Mouse (Mus musculus) heart, postnatal 36 days (tissue): ENCODE results near the gene Rmnd1. TPM values are rescaled to one million over a fixed set of nuclear protein-coding genes. Genes with fewer than 3 reads are reported as not detected.

Source experiments
- DNase-seq, 2 experiments: peaks; one replicate each; pipeline ENCODE4 v3.0.0; 2021 to 2022
- intact Hi-C: fragments of 180-260 bp; cut with DNase I; formaldehyde crosslinking; loops from one replicate; pipeline ENCODE4 v1.15.1; 2025
- total RNA-seq, 2 experiments: library from RNA; stranded (reverse); gene quantifications; 2 replicates each; pipeline ENCODE4 v1.2.3; 2021

Rmnd1 gene
- total RNA-seq, 2 experiments from 2014 or later, result 62.2 to 63.2 TPM

DNA sequence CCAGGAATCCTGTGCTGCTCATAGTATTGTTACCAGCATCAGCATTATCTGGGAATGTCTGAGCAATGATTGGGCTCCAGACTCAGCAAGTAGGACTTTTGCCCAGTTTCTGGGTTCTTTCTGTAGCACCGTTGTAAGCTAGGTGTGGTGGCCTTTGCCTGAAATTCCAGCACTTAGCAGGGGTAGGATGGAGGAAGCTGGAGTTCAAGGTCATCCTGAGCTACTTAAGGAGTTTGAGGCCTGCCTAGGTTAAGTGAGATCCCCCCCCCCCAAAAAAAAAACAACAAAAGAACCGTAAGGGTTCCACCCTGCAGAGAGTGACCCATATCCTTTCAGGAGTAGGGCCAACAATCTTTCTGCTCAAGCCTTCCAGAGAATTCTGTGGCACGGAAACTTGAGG is 67.6 kb downstream of the Rmnd1 start:
- intact Hi-C loops, result no loop called here
- no peak for DNase-seq

DNA sequence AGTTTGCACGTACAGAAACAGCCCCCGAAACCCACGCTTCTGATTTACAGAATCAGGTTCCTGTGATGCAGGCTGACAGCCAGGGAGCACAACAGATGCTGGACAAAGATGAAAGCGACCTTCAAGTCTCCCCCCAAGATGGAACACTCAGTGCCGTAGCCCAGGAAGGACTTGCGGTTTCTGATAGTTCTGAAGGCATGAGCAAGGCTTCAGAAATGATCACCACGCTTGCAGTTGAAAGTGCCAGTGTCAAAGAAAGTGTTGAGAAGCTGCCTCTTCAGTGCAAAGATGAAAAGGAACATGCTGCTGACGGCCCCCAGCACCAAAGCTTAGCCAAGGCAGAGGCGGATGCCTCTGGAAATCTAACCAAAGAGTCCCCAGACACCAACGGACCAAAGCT is 74.8 kb downstream of the Rmnd1 start:
- intact Hi-C loops, result no loop called here
- no peak for DNase-seq

DNA sequence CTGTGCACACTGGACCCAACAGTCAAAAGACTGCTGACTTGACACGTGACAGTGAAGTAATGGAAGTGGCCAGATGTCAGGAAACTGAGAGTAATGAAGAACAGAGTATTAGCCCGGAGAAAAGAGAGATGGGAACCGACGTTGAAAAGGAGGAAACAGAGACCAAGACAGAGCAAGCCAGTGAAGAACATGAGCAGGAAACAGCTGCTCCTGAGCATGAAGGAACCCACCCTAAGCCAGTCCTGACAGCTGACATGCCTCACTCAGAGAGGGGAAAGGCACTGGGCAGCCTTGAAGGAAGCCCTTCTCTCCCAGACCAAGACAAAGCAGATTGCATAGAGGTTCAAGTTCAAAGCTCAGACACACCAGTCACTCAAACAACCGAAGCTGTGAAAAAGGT is 75.5 kb downstream of the Rmnd1 start:
- DNase-seq, result no peak
- intact Hi-C loops, result no loop called here

DNA sequence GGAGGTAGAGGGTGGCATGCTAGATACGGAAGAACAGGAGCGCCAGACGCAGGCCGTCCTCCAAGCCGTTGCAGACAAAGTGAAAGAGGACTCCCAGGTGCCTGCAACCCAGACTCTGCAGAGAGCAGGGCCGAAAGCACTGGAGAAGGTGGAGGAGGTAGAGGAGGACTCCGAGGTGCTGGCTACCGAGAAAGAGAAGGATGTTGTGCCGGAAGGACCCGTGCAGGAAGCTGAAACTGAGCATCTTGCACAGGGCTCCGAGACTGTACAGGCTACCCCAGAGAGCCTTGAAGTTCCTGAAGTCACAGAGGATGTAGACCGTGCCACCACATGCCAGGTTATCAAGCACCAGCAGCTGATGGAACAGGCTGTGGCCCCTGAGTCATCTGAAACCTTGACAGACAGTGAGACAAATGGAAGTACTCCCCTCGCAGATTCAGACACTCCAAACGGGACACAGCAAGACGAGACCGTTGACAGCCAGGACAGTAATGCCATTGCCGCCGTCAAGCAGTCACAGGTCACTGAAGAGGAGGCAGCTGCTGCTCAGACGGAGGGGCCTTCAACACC is 76.2 kb downstream of the Rmnd1 start:
- no peak for DNase-seq
- intact Hi-C loops, result no loop called here

DNA sequence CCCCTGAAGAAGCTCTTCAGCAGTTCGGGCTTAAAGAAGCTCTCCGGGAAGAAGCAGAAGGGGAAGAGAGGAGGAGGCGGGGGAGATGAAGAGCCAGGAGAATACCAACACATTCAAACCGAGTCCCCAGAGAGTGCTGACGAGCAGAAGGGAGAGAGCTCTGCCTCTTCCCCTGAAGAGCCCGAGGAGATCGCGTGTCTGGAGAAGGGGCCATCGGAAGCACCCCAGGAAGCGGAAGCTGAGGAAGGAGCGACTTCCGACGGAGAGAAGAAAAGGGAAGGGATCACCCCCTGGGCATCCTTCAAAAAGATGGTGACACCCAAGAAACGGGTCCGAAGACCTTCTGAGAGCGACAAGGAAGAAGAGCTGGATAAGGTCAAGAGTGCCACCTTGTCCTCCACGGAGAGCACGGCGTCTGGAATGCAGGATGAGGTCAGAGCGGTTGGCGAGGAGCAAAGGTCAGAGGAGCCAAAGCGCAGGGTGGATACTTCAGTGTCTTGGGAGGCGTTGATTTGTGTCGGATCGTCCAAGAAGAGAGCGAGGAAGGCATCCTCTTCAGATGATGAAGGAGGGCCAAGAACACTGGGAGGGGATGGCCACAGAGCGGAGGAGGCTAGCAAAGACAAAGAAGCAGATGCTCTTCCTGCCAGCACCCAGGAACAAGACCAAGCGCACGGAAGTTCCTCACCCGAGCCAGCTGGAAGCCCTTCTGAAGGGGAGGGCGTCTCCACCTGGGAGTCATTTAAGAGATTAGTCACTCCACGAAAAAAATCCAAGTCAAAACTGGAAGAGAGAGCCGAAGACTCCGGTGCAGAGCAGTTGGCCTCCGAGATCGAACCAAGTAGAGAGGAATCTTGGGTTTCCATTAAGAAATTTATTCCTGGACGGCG is 77.6 kb downstream of the Rmnd1 start:
- intact Hi-C loops, result no loop called here
- no peak for DNase-seq

Other genes with a start within 250 kb of the Rmnd1 start
- 10 to 100 TPM; 21.8 to 26.0 TPM for gene Akap12, start 166.0 kb downstream of the Rmnd1 start, total RNA-seq
- 1 to 10 TPM; 6.2 to 6.3 TPM for gene Zbtb2, start 44.3 kb downstream of the Rmnd1 start, total RNA-seq
- gene Armt1, start 79 bp upstream of the Rmnd1 start, total RNA-seq, result 1 to 10 TPM; 7.3 to 8.7 TPM
- gene Ccdc170, start 50.1 kb upstream of the Rmnd1 start, total RNA-seq, result 1 to 10 TPM in 1 of 2 experiments, under 1 TPM in 1; 0.31 to 1.0 TPM
- gene Esr1, start 179.2 kb upstream of the Rmnd1 start, total RNA-seq, result 1 to 10 TPM in 1 of 2 experiments, under 1 TPM in 1; 0.76 to 1.4 TPM